Mouse (Mus musculus) hindbrain, embryonic 11.5 days (tissue): ENCODE measurements around the gene Clmp. TPM values are rescaled to one million over a fixed set of nuclear protein-coding genes. Genes with fewer than 3 reads are reported as not detected.

Source experiments
- ATAC-seq: fragments of 200-750 bp; cut with Nextera tagmentation; 2 replicates; pipeline ENCODE4 v1.8.0; 2017; ENCODE audit warnings: mild to moderate bottlenecking, moderate TSS enrichment, moderate library complexity; ENCODE audit not compliant: low FRiP score
- DNase-seq: peaks from one replicate; pipeline ENCODE4 v3.0.0-alpha.2; 2015; ENCODE audit warnings: low spot score
- H3K27ac ChIP-seq: fragments of 300-500 bp; sonication (generic); 2 replicates; pipeline ENCODE4 v1.5.1; 2014; ENCODE audit warnings: mild to moderate bottlenecking, low read depth, low read length
- H3K27me3 ChIP-seq: fragments of 300-500 bp; sonication (generic); 2 replicates; pipeline ENCODE4 v1.6.1; 2014; ENCODE audit warnings: mild to moderate bottlenecking, low read length, moderate library complexity, mixed read lengths; ENCODE audit not compliant: control insufficient read depth, insufficient read depth
- H3K36me3 ChIP-seq: fragments of 300-500 bp; sonication (generic); 2 replicates; pipeline ENCODE4 v1.6.1; 2014; ENCODE audit warnings: mild to moderate bottlenecking, low read length, moderate library complexity, mixed read lengths; ENCODE audit not compliant: control insufficient read depth, insufficient read depth
- H3K4me1 ChIP-seq: fragments of 300-500 bp; sonication (generic); replicated peaks from 2 replicates; pipeline ENCODE4 v1.6.1; 2014; ENCODE audit warnings: low read length, mixed read lengths; ENCODE audit not compliant: control insufficient read depth, insufficient read depth
- H3K4me2 ChIP-seq: fragments of 300-500 bp; sonication (generic); replicated peaks from 2 replicates; pipeline ENCODE4 v1.6.1; 2014; ENCODE audit warnings: mild to moderate bottlenecking, low read depth, low read length
- H3K4me3 ChIP-seq: fragments of 300-500 bp; sonication (generic); 2 replicates; pipeline ENCODE4 v1.5.1; 2014; ENCODE audit warnings: low read depth, low read length
- H3K9ac ChIP-seq: fragments of 300-500 bp; sonication (generic); 2 replicates; pipeline ENCODE4 v1.6.1; 2014; ENCODE audit warnings: low read depth, low read length
- H3K9me3 ChIP-seq: fragments of 300-500 bp; sonication (generic); 2 replicates; pipeline ENCODE4 v1.6.1; 2016; ENCODE audit warnings: low read length; ENCODE audit not compliant: control insufficient read depth
- WGBS: fragments of 180-500 bp; shearing (Covaris S2); extraction: QIAGEN DNeasy Blood & Tissue Kit; methylation state at CpG from one replicate; pipeline ENCODE4 v1.1.7; 2014; 5-methylcytosine and 5-hydroxymethylcytosine counted together
- polyA plus RNA-seq: library from polyadenylated mRNA; unstranded; fragments of >200 nt; fragmentation: Nextera tagmentation; extraction: Ambion mirVana; gene quantifications from 2 replicates; pipeline ENCODE4 v1.2.1, GENCODE M21; 2014

The Clmp gene
- polyA plus RNA-seq, 1 experiment from 2014 or later = 45.6 TPM

DNA sequence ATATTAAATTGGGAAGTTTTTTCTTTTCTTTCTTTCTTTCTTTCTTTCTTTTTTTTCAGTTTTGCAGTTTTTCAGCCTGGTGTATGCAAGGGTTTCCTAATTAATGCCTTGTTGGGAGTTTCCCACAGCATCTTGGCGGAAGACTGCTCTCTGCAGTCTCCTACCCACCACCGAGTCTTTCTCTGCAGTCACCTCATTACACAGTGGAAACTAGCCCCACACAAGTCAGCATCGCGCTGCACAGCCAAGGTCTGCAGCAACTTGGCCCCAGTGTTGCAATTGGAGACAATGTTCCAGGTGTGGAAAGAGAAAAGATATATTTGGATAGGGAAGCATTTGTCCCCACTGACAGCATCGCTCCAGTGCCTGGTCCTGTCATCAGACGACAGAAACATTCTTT lies 35.8 kb upstream of the Clmp start:
- WGBS = 77% methylated on average over 6 of the region's 6 CpGs
- H3K9ac ChIP-seq = no peak overlapping the region

DNA sequence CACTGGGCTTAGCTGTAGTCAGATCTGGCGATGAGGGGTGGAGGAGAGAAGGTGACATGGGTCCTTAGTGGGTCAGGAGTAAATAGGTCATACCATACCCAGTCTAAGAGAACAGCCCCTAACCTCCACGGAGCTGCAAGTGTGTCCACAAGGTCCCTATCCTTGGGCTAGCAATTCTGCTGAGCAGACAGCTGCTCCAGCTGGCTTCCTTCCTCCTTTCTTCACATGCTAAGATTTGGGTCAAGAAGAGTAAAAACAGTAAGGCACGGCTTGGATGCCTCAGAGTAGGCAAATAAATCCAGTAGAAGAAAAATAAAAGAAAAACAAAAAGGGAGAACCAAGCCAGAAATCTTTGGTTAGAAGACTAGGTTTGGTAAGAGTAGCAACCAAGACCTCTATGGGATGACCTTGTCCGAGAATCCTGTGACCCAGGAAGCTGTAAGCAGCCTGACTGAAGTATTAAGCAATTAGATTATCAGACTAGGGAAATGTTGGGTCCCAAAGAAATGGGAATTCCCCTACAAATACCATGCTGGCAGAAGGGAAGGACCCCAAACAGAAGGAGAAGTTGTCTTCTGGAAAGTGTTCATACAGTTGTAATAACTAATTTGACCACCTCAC lies 34.4 kb upstream of the Clmp start:
- ATAC-seq (no peak), DNase-seq (no peak)
- H3K4me1 ChIP-seq = no peaks in the 10 kb centered on the region
- WGBS = 89% methylated on average over 4 of the region's 4 CpGs
- H3K36me3 ChIP-seq = no peaks in the 10 kb centered on the region
- no peak overlapping the region for H3K4me3 ChIP-seq
- H3K9me3 ChIP-seq = no peaks in the 10 kb centered on the region
- H3K9ac ChIP-seq = no peak overlapping the region
- no peak overlapping the region for H3K4me2 ChIP-seq
- no peaks in the 10 kb centered on the region for H3K27me3 ChIP-seq
- no peak overlapping the region for H3K27ac ChIP-seq

More for the DNA sequence above, 35.8 kb upstream of the Clmp start:
- no peaks in the 10 kb centered on the region for H3K4me1 ChIP-seq
- H3K27me3 ChIP-seq = no peaks in the 10 kb centered on the region
- no peak overlapping the region for H3K27ac ChIP-seq
- no peaks in the 10 kb centered on the region for H3K36me3 ChIP-seq
- H3K4me3 ChIP-seq = no peak overlapping the region
- no peak for ATAC-seq
- H3K4me2 ChIP-seq = no peak overlapping the region
- no peak for DNase-seq
- H3K9me3 ChIP-seq = no peaks in the 10 kb centered on the region

- H3K27me3 ChIP-seq = no peaks in the 10 kb centered on the region
- no peak overlapping the region for H3K4me2 ChIP-seq
- no peaks in the 10 kb centered on the region for H3K36me3 ChIP-seq
- 46% methylated on average over 9 of the region's 9 CpGs for WGBS
- no peaks in the 10 kb centered on the region for H3K9me3 ChIP-seq
- no peak overlapping the region for H3K27ac ChIP-seq
- no peaks in the 10 kb centered on the region for H3K4me1 ChIP-seq
- no peak overlapping the region for H3K9ac ChIP-seq
- DNase-seq = no peak
- no peak overlapping the region for H3K4me3 ChIP-seq
- ATAC-seq = no peak
Observed at GRCm38 (mm10) chr9:40652757-40653156, 33.0 kb upstream of the Clmp start.

- no peaks in the 10 kb centered on the region; the same call in 1 of the 2 replicates for H3K9me3 ChIP-seq
- H3K36me3 ChIP-seq = no peaks in the 10 kb centered on the region
- ATAC-seq = no peak
- H3K4me3 ChIP-seq = no peak overlapping the region
- H3K27me3 ChIP-seq = no peaks in the 10 kb centered on the region
- no peak overlapping the region for H3K27ac ChIP-seq
- H3K4me1 ChIP-seq = peaks cover 1% of the 10 kb centered on the region
- H3K9ac ChIP-seq = no peak overlapping the region
- H3K4me2 ChIP-seq = no peak overlapping the region
- WGBS = 82% methylated on average over 9 of the region's 9 CpGs
- DNase-seq = no peak
Observed at GRCm38 (mm10) chr9:40666190-40666803, 19.5 kb upstream of the Clmp start.

GRCm38 (mm10) chr9:40670313-40670712 lies 15.4 kb upstream of the Clmp start, which contains the start of gene Gm21915:
Gene Gm21915, plus strand, starts transcription at chr9:40670613.
- DNase-seq (no peak), ATAC-seq (no peak)
- peak within 1 kb of the TSS; percentile 51; the same call in 1 of the 2 replicates for H3K27ac ChIP-seq
- no peaks in the 10 kb centered on the region for H3K36me3 ChIP-seq
- H3K9ac ChIP-seq = 0 out of 2 replicates have a peak within 1 kb of the TSS, but pooled peaks have one; percentile 4
- 87% methylated on average over 3 of the region's 3 CpGs for WGBS
- no peaks in the 10 kb centered on the region for H3K9me3 ChIP-seq
- no peak within 1 kb of the TSS for H3K4me3 ChIP-seq
- peaks cover 7% of the 10 kb centered on the region for H3K4me1 ChIP-seq
- H3K27me3 ChIP-seq = no peaks in the 10 kb centered on the region
- no peak within 1 kb of the TSS for H3K4me2 ChIP-seq

DNA sequence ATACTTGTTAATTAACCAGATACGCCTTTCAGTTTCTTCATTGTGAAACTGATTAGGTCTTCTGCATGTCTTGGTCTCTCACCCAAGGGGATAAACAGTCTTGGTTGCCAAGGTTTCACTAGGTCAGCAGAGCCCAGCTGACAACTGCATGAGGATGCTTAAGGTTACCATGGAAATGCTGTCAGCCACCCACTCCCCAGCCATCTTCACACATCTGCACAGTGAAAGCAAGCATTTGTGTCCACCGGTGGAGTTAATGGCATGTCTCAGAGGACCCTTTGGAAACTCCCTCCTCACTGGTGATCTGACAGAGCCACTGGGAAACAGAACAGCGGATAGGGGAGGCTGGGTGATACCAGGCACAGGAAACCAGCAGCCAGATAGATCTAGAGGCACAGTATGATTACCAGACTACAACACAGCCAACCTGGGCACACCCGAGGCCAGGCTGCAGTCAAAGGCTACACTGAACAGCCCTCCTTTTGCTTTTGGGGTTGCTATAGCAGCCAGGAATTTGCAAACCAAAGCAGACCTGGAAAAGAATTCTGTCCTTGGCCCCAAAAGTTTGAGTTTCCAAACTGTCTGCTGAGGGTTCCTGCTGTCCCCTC lies 14.3 kb upstream of the Clmp start:
- WGBS = 33% methylated on average over 4 of the region's 4 CpGs
- H3K27me3 ChIP-seq = no peaks in the 10 kb centered on the region
- H3K4me2 ChIP-seq = no peak overlapping the region
- no peaks in the 10 kb centered on the region for H3K9me3 ChIP-seq
- H3K27ac ChIP-seq = peak overlapping the region; percentile 51; the same call in 1 of the 2 replicates
- ATAC-seq (peak; percentile 56; the same call in 1 of the 2 replicates), DNase-seq (peak; percentile 41)
- H3K4me1 ChIP-seq = peaks cover 7% of the 10 kb centered on the region
- H3K9ac ChIP-seq = 0 out of 2 replicates have a peak overlapping the region, but pooled peaks have one; percentile 4
- H3K36me3 ChIP-seq = no peaks in the 10 kb centered on the region
- no peak overlapping the region for H3K4me3 ChIP-seq

- 79% methylated on average over 12 of the region's 12 CpGs for WGBS
- no peak for ATAC-seq
Observed at GRCm38 (mm10) chr9:40675203-40675958, 10.4 kb upstream of the Clmp start.

GRCm38 (mm10) chr9:40678653-40679052 lies 7.1 kb upstream of the Clmp start:
- H3K27me3 ChIP-seq = no peaks in the 10 kb centered on the region
- H3K4me2 ChIP-seq = no peak overlapping the region
- no peak for DNase-seq
- H3K4me3 ChIP-seq = no peak overlapping the region
- no peak overlapping the region for H3K9ac ChIP-seq
- no peak overlapping the region for H3K27ac ChIP-seq
- no peak for ATAC-seq
- H3K36me3 ChIP-seq = no peaks in the 10 kb centered on the region
- 84% methylated on average over 4 of the region's 4 CpGs for WGBS
- no peaks in the 10 kb centered on the region for H3K4me1 ChIP-seq
- H3K9me3 ChIP-seq = no peaks in the 10 kb centered on the region

More at GRCm38 (mm10) chr9:40675203-40675958, 10.4 kb upstream of the Clmp start:
- H3K9me3 ChIP-seq = no peaks in the 10 kb centered on the region
- H3K27ac ChIP-seq = no peak overlapping the region
- H3K27me3 ChIP-seq = no peaks in the 10 kb centered on the region
- no peak overlapping the region for H3K9ac ChIP-seq
- H3K4me3 ChIP-seq = no peak overlapping the region
- DNase-seq = no peak
- H3K4me2 ChIP-seq = no peak overlapping the region
- H3K36me3 ChIP-seq = no peaks in the 10 kb centered on the region
- peaks cover 7% of the 10 kb centered on the region for H3K4me1 ChIP-seq
